Mouse (Mus musculus): ENCODE data around the gene 4833439L19Rik.

The 4833439L19Rik gene

DNA sequence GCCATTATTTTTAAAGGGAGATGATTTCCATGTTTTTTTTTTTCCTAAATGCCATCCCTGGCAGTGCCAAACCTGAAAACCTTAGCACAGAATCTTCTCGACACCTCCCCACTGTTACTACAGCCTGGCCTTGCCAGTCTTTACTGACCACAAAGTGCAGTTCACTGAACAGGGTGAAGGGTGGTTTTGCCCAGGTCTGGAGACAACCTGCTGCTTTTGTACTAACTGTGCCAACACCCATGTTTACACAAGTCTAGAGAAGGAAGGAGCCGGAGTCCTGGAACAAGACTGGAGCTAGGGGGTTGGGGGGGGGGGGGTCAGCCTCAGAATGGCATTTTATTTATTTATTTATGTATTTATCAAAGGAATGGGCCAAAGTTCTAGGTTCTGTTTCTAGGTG, 16.1 kb upstream of the 4833439L19Rik start:
- no peak for DNase-seq

- peak; percentile 43 to 59 for DNase-seq
Observed at GRCm38 (mm10) chr13:54577652-54578507, 12.6 kb upstream of the 4833439L19Rik start.

- DNase-seq: no peak
Observed at GRCm38 (mm10) chr13:54575489-54575888, 10.3 kb upstream of the 4833439L19Rik start.

- peak; percentile 56 to 61 for DNase-seq
Observed at GRCm38 (mm10) chr13:54574854-54575481, 9.7 kb upstream of the 4833439L19Rik start, which contains the start of gene Arl10. Arl10 (plus strand) TSS chr13:54575015.

DNA sequence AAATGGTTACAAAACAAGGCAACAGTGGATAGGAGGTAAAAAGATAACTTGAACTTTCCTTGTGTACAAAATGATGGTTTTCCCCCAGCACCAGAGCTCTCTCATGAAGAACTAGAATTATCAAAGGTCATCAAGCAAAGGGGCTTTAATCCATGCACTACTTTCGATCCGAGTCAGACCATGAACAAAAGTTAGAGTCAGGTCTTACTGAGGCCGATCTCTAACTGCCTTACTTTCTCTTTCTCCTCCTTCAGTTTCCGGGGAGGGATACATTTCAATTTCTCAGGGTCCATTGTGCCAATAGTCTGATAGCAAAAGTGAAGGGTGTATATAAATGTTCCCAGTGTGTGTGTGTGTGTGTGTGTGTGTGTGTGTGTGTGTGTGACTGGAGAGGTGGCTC, 7.4 kb upstream of the 4833439L19Rik start:
- DNase-seq: no peak

- no peak for DNase-seq
Observed at GRCm38 (mm10) chr13:54571637-54572036, 6.4 kb upstream of the 4833439L19Rik start.

DNA sequence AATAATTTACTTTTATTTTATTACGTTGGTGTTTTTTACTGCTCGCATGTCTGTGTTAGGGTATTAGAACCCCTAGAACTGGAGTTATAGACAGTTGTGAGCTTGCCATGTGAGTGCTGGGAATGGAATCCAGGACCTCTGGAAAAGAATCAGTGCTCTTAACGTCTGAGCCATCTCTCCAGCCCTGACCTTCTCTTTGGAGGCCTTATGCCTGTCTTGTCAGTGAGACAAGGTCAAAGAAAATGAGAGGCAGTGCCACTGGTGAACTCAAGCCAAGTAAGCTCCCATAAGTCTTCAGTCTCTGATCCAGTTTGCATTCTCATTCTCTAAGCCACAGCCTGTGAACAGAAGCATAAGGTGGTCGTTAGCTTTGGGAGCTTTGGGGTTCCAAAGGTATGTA, 5.5 kb upstream of the 4833439L19Rik start:
- DNase-seq: no peak

GRCm38 (mm10) chr13:54569282-54569681, 4.0 kb upstream of the 4833439L19Rik start:
- no peak for DNase-seq

DNA sequence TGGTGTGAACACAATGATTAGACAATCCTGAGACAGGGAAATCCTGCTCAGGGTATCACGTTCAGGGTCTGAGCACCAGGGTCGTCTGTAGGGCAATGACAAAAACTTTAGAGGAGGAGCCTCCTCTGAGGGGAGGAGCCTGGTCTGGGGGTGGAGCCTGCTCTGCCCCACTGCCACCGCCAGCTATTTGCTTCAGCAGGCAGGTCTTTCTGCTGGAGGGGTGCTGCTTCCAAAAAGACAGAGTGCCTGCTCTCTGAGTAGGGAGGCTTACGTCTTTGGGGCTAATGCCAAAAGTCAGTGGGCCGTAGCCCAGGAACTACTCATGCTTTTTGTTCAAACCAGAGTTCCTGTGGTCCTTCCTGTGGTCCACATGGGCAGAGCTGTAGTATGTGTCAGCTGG, 3.1 kb upstream of the 4833439L19Rik start:
- peak; percentile 26 to 34 for DNase-seq

GRCm38 (mm10) chr13:54565594-54566345, 535 bp upstream of the 4833439L19Rik start:
- peak in 1 of 2 experiments; percentile 49 for DNase-seq

GRCm38 (mm10) chr13:54564232-54565200, 719 bp downstream of the 4833439L19Rik start:
- no peak for DNase-seq

GRCm38 (mm10) chr13:54562562-54562961, 2.7 kb downstream of the 4833439L19Rik start:
- DNase-seq: no peak

DNA sequence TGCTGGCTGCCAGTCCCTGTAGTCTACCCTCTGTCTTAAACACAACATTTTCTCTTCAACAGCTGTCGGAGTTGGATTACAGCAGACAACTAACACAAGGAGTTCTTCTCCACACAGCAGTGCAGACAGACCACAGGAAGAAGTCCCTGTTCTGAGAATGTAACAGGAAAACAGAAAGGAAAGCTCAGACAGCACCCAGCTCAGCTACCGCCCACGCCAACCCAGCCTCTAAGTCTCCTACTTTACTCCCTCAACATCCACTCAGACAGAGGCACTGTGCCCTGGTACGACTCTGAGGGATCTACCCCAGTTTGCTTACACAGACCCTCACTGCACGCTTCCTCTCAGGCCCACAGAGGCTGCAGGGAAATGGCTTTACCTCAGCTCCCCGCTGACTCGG, 4.6 kb downstream of the 4833439L19Rik start:
- DNase-seq: no peak

DNA sequence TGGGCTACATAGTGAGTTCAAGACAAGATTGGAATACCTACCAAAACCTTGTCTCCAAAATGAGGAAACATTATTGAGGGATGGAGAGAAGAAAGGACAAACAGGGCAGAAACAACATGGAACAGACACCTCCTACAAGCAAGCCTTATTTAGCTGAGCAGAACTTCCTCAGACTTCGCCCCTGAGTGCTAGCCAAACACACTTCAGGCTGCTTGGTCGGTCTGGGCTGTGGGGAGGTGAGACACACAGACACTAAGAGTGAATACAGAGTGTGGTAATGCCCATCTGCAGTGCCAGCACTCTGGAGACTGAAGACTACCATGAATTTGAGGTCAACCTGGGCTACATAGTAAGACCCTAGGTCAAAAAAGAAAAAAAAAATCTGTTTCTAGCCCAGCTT, 5.6 kb downstream of the 4833439L19Rik start:
- DNase-seq: no peak

DNA sequence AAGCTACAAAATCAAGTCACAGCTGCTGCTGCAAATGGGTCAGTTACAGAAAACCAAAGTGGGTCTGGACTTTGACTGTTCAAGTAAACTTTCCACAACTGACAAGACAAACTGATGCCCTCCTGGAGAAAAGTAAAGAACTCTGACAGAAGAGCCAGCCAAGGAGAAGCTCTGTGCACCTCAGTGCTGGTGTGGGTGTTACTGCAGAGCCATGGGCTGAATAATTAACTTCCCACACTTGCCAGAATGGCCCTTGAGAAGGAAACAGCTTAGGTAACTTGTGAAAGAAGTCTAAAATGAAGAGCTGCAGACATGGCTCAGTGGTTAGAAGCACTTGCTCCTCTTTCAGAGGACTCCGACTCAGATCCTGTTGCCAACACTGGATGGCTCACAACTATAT, 7.6 kb downstream of the 4833439L19Rik start:
- no peak for DNase-seq

GRCm38 (mm10) chr13:54556796-54557195, 8.4 kb downstream of the 4833439L19Rik start:
- no peak for DNase-seq

GRCm38 (mm10) chr13:54556176-54556575, 9.1 kb downstream of the 4833439L19Rik start:
- DNase-seq: no peak

DNA sequence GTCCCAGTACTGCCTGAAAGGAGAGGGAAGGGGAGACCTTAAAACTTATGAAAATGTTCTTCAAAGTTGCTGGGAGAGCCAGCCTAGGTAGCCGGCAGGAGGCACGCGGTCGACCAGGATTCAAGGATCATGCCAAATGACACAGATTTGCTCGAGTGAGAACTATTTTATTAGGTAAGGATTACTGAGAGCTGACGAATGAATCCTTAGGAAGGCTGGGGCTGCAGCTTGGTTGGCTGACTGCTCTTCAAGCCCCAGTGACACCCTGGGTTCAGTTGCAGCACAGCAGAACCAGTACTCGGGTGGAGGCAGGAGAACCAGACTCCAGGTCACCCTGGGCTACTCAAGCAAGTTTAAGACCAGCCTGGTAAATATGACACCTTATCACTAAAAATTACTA, 17.2 kb downstream of the 4833439L19Rik start:
- no peak for DNase-seq

DNA sequence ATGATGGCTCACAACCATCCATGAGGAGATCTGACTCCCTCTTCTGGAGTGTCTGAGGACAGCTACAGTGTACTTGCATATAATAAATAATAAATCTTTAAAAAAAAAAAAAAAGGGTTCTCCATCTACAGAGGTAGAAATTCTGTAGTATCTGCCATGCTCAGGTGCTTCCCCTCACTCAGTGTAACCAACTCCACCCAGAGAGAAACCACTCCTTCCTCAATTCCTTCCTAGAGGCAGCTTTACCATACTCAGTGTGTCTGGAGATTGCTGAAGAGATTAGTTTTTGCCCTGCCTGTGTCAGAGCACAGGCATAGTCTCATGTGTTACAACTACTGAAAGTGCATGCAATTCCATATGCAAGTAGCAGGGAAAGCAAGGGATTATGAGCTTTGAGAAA, 33.1 kb downstream of the 4833439L19Rik start:
- no peak for DNase-seq

GRCm38 (mm10) chr13:54527140-54527539, 38.1 kb downstream of the 4833439L19Rik start:
- no peak for DNase-seq

GRCm38 (mm10) chr13:54521181-54521580, 44.1 kb downstream of the 4833439L19Rik start:
- DNase-seq: no peak

DNA sequence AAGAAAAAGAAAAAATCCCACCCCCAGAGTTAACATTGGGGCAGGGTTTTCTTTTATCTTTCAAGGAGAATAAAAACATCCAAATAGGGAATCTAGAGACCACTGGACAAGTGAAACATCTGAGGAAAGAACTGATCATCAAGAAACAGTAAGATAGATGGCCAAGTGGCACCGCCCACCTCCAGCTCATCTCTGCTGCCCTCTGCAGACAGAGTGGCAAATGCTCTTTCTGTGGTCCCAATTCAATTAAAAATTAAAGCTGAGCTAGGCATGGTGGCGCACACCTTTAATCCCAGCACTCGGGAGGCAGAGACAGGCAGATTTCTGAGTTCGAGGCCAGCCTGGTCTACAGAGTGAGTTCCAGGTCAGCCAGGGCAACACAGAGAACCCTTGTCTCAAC, 45.0 kb downstream of the 4833439L19Rik start:
- peak; percentile 70 to 72 for DNase-seq
